Mouse (Mus musculus): Measurements from ENCODE around the gene Afg1l. TPM values are rescaled to one million over a fixed set of nuclear protein-coding genes. Genes with fewer than 3 reads are reported as not detected.

Afg1l gene
- polyA plus RNA-seq, 1 experiment from 2014 or later = 13.4 TPM

DNA sequence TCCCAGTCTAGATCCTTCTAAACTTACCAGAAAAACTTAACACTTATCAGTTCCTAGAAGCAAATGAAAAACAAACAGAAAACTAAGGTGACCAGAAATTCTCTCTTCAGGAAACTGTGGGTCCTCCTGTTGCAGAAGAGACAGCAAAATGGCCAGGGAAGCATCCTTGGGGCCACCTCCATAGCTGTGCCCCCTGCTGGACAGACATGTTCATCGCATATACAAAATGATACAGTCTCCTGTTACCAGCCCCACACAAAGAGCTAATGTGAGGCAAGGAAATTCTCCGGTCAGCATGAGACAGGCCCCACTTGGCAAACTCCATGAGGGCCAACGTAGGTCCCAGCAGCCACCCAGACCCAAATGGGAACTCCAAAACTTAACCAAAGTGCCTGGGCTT, 122.4 kb downstream of the Afg1l start:
- Histone ChIP-seq H3K4me3 (ENCODE audit: low read depth, low read length) (no peak overlapping the region), H3K36me3 (ENCODE audit: control insufficient read depth, insufficient read depth, low read length) (no peaks in the 10 kb centered on the region), H3K9me3 (replicated peaks; ENCODE audit: control insufficient read depth, low read length) (no peaks in the 10 kb centered on the region), H3K27me3 (ENCODE audit: control insufficient read depth, insufficient read depth, low read length) (no peaks in the 10 kb centered on the region), H3K4me1 (ENCODE audit: control insufficient read depth, insufficient read depth, low read length) (no peaks in the 10 kb centered on the region), H3K27ac (ENCODE audit: low read depth, low read length) (no peak overlapping the region), H3K9ac (ENCODE audit: low read depth, low read length) (no peak overlapping the region), H3K4me2 (no peak overlapping the region)
- ATAC-seq (replicated peaks; ENCODE audit: insufficient number of reproducible peaks, low FRiP score, low TSS enrichment) = no peak
- 64% methylated on average over 3 of the region's 3 CpGs for WGBS (ENCODE audit: insufficient replicate concordance)

DNA sequence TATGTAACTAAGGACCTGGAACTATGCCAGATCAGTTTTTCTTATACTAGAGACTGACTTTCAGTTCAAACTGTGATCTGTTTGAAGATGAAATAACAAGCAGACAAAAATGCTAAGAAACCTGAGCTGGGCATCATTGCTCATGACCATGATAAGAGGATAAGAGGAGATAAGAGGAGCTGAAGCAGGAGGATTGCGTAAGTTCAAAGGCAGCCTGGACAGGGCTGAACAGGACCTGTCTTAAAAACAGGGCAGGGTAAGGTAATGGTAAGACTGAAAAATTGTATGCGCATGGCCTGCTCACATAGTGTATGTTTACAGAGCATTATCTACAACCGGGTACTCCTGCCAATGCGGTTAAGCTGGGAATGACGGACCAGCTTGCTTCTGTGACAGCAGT, 130.4 kb downstream of the Afg1l start:
- Histone ChIP-seq H3K9ac (ENCODE audit: low read depth, low read length) (no peak overlapping the region), H3K36me3 (ENCODE audit: control insufficient read depth, insufficient read depth, low read length) (no peaks in the 10 kb centered on the region), H3K4me1 (ENCODE audit: control insufficient read depth, insufficient read depth, low read length) (no peaks in the 10 kb centered on the region), H3K9me3 (replicated peaks; ENCODE audit: control insufficient read depth, low read length) (no peaks in the 10 kb centered on the region), H3K4me3 (ENCODE audit: low read depth, low read length) (no peak overlapping the region), H3K27me3 (ENCODE audit: control insufficient read depth, insufficient read depth, low read length) (no peaks in the 10 kb centered on the region), H3K4me2 (no peak overlapping the region), H3K27ac (ENCODE audit: low read depth, low read length) (no peak overlapping the region)
- 53% methylated on average over 5 of the region's 5 CpGs for WGBS (ENCODE audit: insufficient replicate concordance)
- no peak for ATAC-seq (replicated peaks; ENCODE audit: insufficient number of reproducible peaks, low FRiP score, low TSS enrichment)

GRCm38 (mm10) chr10:42347127-42347526, 131.2 kb downstream of the Afg1l start:
- no peak overlapping the region for H3K4me3 ChIP-seq (ENCODE audit: low read depth, low read length)
- 64% methylated on average over 5 of the region's 5 CpGs for WGBS (ENCODE audit: insufficient replicate concordance)
- no peak for ATAC-seq (replicated peaks; ENCODE audit: insufficient number of reproducible peaks, low FRiP score, low TSS enrichment)
- no peaks in the 10 kb centered on the region for H3K9me3 ChIP-seq (replicated peaks; ENCODE audit: control insufficient read depth, low read length)
- H3K4me2 ChIP-seq = no peak overlapping the region
- H3K27me3 ChIP-seq (ENCODE audit: control insufficient read depth, insufficient read depth, low read length) = no peaks in the 10 kb centered on the region
- H3K27ac ChIP-seq (ENCODE audit: low read depth, low read length) = no peak overlapping the region
- no peak overlapping the region for H3K9ac ChIP-seq (ENCODE audit: low read depth, low read length)
- no peaks in the 10 kb centered on the region for H3K36me3 ChIP-seq (ENCODE audit: control insufficient read depth, insufficient read depth, low read length)
- no peaks in the 10 kb centered on the region for H3K4me1 ChIP-seq (ENCODE audit: control insufficient read depth, insufficient read depth, low read length)

GRCm38 (mm10) chr10:42346179-42346877, 132.0 kb downstream of the Afg1l start:
- Histone ChIP-seq H3K4me3 (ENCODE audit: low read depth, low read length) (no peak overlapping the region), H3K9me3 (replicated peaks; ENCODE audit: control insufficient read depth, low read length) (no peaks in the 10 kb centered on the region), H3K4me1 (ENCODE audit: control insufficient read depth, insufficient read depth, low read length) (no peaks in the 10 kb centered on the region), H3K27ac (ENCODE audit: low read depth, low read length) (no peak overlapping the region), H3K36me3 (ENCODE audit: control insufficient read depth, insufficient read depth, low read length) (no peaks in the 10 kb centered on the region), H3K9ac (ENCODE audit: low read depth, low read length) (no peak overlapping the region), H3K4me2 (no peak overlapping the region), H3K27me3 (ENCODE audit: control insufficient read depth, insufficient read depth, low read length) (no peaks in the 10 kb centered on the region)
- 69% methylated on average over 12 of the region's 12 CpGs for WGBS (ENCODE audit: insufficient replicate concordance)
- ATAC-seq (replicated peaks; ENCODE audit: insufficient number of reproducible peaks, low FRiP score, low TSS enrichment) = no peak

DNA sequence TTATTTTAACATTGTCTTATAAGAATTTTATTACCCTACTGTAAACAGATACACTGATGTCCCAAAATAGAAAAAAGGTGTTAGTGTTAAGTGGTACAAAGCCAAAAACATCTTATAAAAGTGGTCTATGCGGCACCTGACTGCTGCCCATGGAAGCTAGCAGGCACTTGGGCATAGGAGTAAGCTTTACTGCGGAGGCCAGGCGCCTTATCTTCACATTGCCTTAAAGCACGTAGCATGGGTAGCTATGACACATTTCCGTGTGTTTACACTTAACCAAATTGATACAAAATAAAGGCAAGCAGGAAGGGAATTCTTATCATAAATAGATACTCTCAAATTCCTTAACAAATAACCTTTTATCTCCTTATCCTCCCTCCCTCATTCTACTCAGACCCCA, 135.7 kb downstream of the Afg1l start:
- no peak for ATAC-seq (replicated peaks; ENCODE audit: insufficient number of reproducible peaks, low FRiP score, low TSS enrichment)
- Histone ChIP-seq H3K4me1 (ENCODE audit: control insufficient read depth, insufficient read depth, low read length) (peaks cover 9% of the 10 kb centered on the region), H3K36me3 (ENCODE audit: control insufficient read depth, insufficient read depth, low read length) (no peaks in the 10 kb centered on the region), H3K27me3 (ENCODE audit: control insufficient read depth, insufficient read depth, low read length) (no peaks in the 10 kb centered on the region), H3K4me3 (ENCODE audit: low read depth, low read length) (no peak overlapping the region), H3K4me2 (no peak overlapping the region), H3K9me3 (replicated peaks; ENCODE audit: control insufficient read depth, low read length) (no peaks in the 10 kb centered on the region), H3K9ac (ENCODE audit: low read depth, low read length) (no peak overlapping the region), H3K27ac (ENCODE audit: low read depth, low read length) (no peak overlapping the region)
- WGBS (ENCODE audit: insufficient replicate concordance) = 77% methylated on average over 5 of the region's 5 CpGs

DNA sequence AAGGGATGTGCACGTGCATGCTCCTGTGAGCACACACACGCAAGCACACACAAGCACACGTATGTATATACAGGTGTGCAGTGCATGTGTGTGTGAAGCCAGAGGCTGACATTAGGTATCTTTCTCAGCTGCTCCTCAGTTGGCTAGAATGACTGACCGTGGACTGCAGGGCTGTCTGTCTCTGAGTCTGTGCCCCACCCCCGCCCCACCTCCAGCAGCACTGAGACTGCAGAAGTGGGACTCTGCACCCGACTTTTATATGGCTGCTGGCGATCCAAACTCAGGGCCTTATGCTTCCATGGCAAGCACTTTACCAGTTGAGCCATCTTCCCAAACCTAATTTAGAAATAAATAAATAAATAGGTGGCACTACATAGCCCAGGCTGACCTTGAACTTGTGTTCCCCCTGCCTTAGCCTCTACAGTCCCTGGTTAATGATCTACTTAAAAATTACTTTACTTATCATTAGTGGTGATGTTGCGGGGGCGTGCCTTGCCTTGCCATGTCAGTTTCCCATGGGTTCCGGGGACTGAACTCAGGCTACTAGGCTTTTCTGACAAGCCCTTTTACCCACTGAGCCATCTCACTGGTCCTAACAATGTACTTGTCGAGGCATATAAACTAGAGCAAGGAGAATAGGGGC, 136.4 kb downstream of the Afg1l start:
- H3K4me2 ChIP-seq = no peak overlapping the region
- H3K9me3 ChIP-seq (replicated peaks; ENCODE audit: control insufficient read depth, low read length) = no peaks in the 10 kb centered on the region
- peaks cover 9% of the 10 kb centered on the region for H3K4me1 ChIP-seq (ENCODE audit: control insufficient read depth, insufficient read depth, low read length)
- H3K27ac ChIP-seq (ENCODE audit: low read depth, low read length) = no peak overlapping the region
- no peaks in the 10 kb centered on the region for H3K27me3 ChIP-seq (ENCODE audit: control insufficient read depth, insufficient read depth, low read length)
- WGBS (ENCODE audit: insufficient replicate concordance) = 80% methylated on average over 11 of the region's 11 CpGs
- H3K36me3 ChIP-seq (ENCODE audit: control insufficient read depth, insufficient read depth, low read length) = no peaks in the 10 kb centered on the region
- H3K9ac ChIP-seq (ENCODE audit: low read depth, low read length) = no peak overlapping the region
- no peak for ATAC-seq (replicated peaks; ENCODE audit: insufficient number of reproducible peaks, low FRiP score, low TSS enrichment)
- H3K4me3 ChIP-seq (ENCODE audit: low read depth, low read length) = no peak overlapping the region

- no peak overlapping the region for H3K4me3 ChIP-seq (ENCODE audit: low read depth, low read length)
- H3K27ac ChIP-seq (ENCODE audit: low read depth, low read length) = no peak overlapping the region
- H3K4me1 ChIP-seq (ENCODE audit: control insufficient read depth, insufficient read depth, low read length) = peaks cover 9% of the 10 kb centered on the region
- no peak overlapping the region for H3K4me2 ChIP-seq
- no peak overlapping the region for H3K9ac ChIP-seq (ENCODE audit: low read depth, low read length)
- H3K27me3 ChIP-seq (ENCODE audit: control insufficient read depth, insufficient read depth, low read length) = no peaks in the 10 kb centered on the region
- no peaks in the 10 kb centered on the region for H3K9me3 ChIP-seq (replicated peaks; ENCODE audit: control insufficient read depth, low read length)
- WGBS (ENCODE audit: insufficient replicate concordance) = 23% methylated on average over 6 of the region's 6 CpGs
- no peak for ATAC-seq (replicated peaks; ENCODE audit: insufficient number of reproducible peaks, low FRiP score, low TSS enrichment)
- H3K36me3 ChIP-seq (ENCODE audit: control insufficient read depth, insufficient read depth, low read length) = no peaks in the 10 kb centered on the region
Observed at GRCm38 (mm10) chr10:42340426-42340793, 138.0 kb downstream of the Afg1l start.

GRCm38 (mm10) chr10:42339773-42340425, 138.5 kb downstream of the Afg1l start:
- Histone ChIP-seq H3K4me3 (ENCODE audit: low read depth, low read length) (no peak overlapping the region), H3K9ac (ENCODE audit: low read depth, low read length) (no peak overlapping the region), H3K4me1 (ENCODE audit: control insufficient read depth, insufficient read depth, low read length) (peaks cover 9% of the 10 kb centered on the region), H3K9me3 (replicated peaks; ENCODE audit: control insufficient read depth, low read length) (no peaks in the 10 kb centered on the region), H3K4me2 (no peak overlapping the region), H3K27me3 (ENCODE audit: control insufficient read depth, insufficient read depth, low read length) (no peaks in the 10 kb centered on the region), H3K36me3 (ENCODE audit: control insufficient read depth, insufficient read depth, low read length) (no peaks in the 10 kb centered on the region), H3K27ac (ENCODE audit: low read depth, low read length) (no peak overlapping the region)
- 81% methylated on average over 8 of the region's 8 CpGs for WGBS (ENCODE audit: insufficient replicate concordance)
- no peak for ATAC-seq (replicated peaks; ENCODE audit: insufficient number of reproducible peaks, low FRiP score, low TSS enrichment)

Data from heart, embryonic 11.5 days (tissue).